Mouse (Mus musculus): ENCODE results near the gene Cactin. TPM values are rescaled to one million over a fixed set of nuclear protein-coding genes. Genes with fewer than 3 reads are reported as not detected.
A peak's percentile ranks its signal among the peaks of the same experiment; 100 is the strongest.

Gene Cactin
- polyA plus RNA-seq, 1 experiment = 18.2 TPM

DNA sequence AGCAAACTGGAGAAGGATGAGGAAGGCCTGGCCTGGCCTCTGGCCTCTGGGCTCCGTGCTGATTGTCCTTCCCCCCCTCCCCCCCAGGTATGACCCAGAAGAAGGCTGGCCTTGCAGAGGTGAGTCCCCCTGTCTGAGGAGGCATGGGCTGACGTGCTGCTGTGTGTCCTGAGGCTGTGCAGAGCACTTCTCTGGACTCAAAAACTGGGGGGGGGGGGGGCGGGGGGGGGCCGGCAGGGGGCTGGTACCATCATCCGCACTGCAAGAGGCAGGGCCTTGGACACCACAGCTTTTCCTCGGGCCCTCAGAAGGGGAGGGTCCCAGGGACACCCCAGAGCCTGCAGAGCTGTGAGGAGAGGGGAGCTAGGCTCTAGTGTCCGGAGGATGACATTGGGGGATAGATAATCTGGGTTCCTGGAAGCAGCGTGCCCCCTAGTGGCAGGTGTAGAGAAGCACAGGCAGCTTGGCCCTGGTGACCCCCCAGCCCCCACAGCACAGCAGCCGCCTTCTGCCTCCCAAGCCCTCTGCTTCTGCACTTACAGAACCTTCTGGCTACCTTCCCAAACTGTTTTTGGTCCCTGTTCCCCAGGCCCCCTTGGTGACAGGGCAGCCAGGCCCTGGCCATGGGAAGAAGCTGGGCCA, 16.2 kb upstream of the Cactin start:
- Histone ChIP-seq H3K9me3 (replicated peaks; ENCODE audit: control insufficient read depth, insufficient read depth, low read length, poor library complexity, severe bottlenecking) (no peaks in the 10 kb centered on the region), H3K4me3 (ENCODE audit: low read depth, low read length) (no peak overlapping the region), H3K27ac (ENCODE audit: insufficient read depth, low read length) (no peak overlapping the region), H3K36me3 (ENCODE audit: control insufficient read depth, insufficient read depth, low read length, poor library complexity, severe bottlenecking) (no peaks in the 10 kb centered on the region), H3K4me1 (ENCODE audit: control insufficient read depth, insufficient read depth, low read length) (no peaks in the 10 kb centered on the region), H3K27me3 (ENCODE audit: control insufficient read depth, insufficient read depth, low read length, poor library complexity, severe bottlenecking) (no peaks in the 10 kb centered on the region), H3K9ac (ENCODE audit: low read depth, poor library complexity, severe bottlenecking) (no peak overlapping the region)
- TF ChIP-seq EP300 (IDR thresholded peaks at IDR 0.05; ENCODE audit: insufficient read depth, low read depth, low read length) = peak; percentile 27; the same call in 1 of the 2 replicates
- no peak for TF ChIP-seq POLR2A (IDR thresholded peaks at IDR 0.05; ENCODE audit: insufficient read depth, low read length)
- peak; percentile 91 for TF ChIP-seq CTCF (IDR thresholded peaks at IDR 0.05; ENCODE audit: low read depth, low read length)

DNA sequence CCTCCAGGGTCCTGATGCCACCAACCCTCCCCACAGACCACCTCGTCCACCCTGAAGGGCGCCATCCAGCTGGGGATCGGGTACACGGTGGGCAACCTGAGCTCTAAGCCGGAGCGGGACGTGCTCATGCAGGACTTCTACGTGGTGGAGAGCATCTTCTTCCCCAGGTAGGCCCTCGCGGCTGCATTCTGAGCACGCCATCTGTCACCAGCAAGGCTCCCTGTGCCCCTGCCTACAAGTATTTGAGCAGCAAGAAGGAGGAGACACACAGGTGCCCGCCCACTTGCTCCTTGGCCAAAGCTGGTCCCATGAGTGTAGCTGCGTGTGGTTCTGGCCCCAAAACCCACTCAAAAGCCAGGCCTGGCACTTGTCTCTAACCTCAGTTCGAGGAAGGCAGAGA, 15.2 kb upstream of the Cactin start:
- Histone ChIP-seq H3K9ac (ENCODE audit: low read depth, poor library complexity, severe bottlenecking) (no peak overlapping the region), H3K36me3 (ENCODE audit: control insufficient read depth, insufficient read depth, low read length, poor library complexity, severe bottlenecking) (no peaks in the 10 kb centered on the region), H3K4me1 (ENCODE audit: control insufficient read depth, insufficient read depth, low read length) (no peaks in the 10 kb centered on the region), H3K27ac (ENCODE audit: insufficient read depth, low read length) (no peak overlapping the region), H3K27me3 (ENCODE audit: control insufficient read depth, insufficient read depth, low read length, poor library complexity, severe bottlenecking) (no peaks in the 10 kb centered on the region), H3K4me3 (ENCODE audit: low read depth, low read length) (no peak overlapping the region), H3K9me3 (replicated peaks; ENCODE audit: control insufficient read depth, insufficient read depth, low read length, poor library complexity, severe bottlenecking) (no peaks in the 10 kb centered on the region)
- no peak for TF ChIP-seq CTCF (IDR thresholded peaks at IDR 0.05; ENCODE audit: low read depth, low read length)
- TF ChIP-seq POLR2A (IDR thresholded peaks at IDR 0.05; ENCODE audit: insufficient read depth, low read length) = no peak
- no peak for TF ChIP-seq EP300 (IDR thresholded peaks at IDR 0.05; ENCODE audit: insufficient read depth, low read depth, low read length)

- H3K27me3 ChIP-seq (ENCODE audit: control insufficient read depth, insufficient read depth, low read length, poor library complexity, severe bottlenecking) = no peaks in the 10 kb centered on the region
- no peak overlapping the region for H3K9ac ChIP-seq (ENCODE audit: low read depth, poor library complexity, severe bottlenecking)
- H3K27ac ChIP-seq (ENCODE audit: insufficient read depth, low read length) = no peak overlapping the region
- no peaks in the 10 kb centered on the region for H3K9me3 ChIP-seq (replicated peaks; ENCODE audit: control insufficient read depth, insufficient read depth, low read length, poor library complexity, severe bottlenecking)
- no peak overlapping the region for H3K4me3 ChIP-seq (ENCODE audit: low read depth, low read length)
- H3K4me1 ChIP-seq (ENCODE audit: control insufficient read depth, insufficient read depth, low read length) = no peaks in the 10 kb centered on the region
- TF ChIP-seq EP300 (IDR thresholded peaks at IDR 0.05; ENCODE audit: insufficient read depth, low read depth, low read length) = no peak
- TF ChIP-seq POLR2A (IDR thresholded peaks at IDR 0.05; ENCODE audit: insufficient read depth, low read length) = no peak
- no peak for TF ChIP-seq CTCF (IDR thresholded peaks at IDR 0.05; ENCODE audit: low read depth, low read length)
- no peaks in the 10 kb centered on the region; the same call in 1 of the 2 replicates for H3K36me3 ChIP-seq (ENCODE audit: control insufficient read depth, insufficient read depth, low read length, poor library complexity, severe bottlenecking)
These were observed 14.7 kb upstream of the Cactin start for GRCm38 (mm10) chr10:81306173-81306668.

- TF ChIP-seq CTCF (IDR thresholded peaks at IDR 0.05; ENCODE audit: low read depth, low read length) = no peak
- no peak for TF ChIP-seq EP300 (IDR thresholded peaks at IDR 0.05; ENCODE audit: insufficient read depth, low read depth, low read length)
- TF ChIP-seq POLR2A (IDR thresholded peaks at IDR 0.05; ENCODE audit: insufficient read depth, low read length) = no peak
- no peak overlapping the region for H3K27ac ChIP-seq (ENCODE audit: insufficient read depth, low read length)
- H3K36me3 ChIP-seq (ENCODE audit: control insufficient read depth, insufficient read depth, low read length, poor library complexity, severe bottlenecking) = no peaks in the 10 kb centered on the region; the same call in 1 of the 2 replicates
- no peaks in the 10 kb centered on the region for H3K4me1 ChIP-seq (ENCODE audit: control insufficient read depth, insufficient read depth, low read length)
- H3K27me3 ChIP-seq (ENCODE audit: control insufficient read depth, insufficient read depth, low read length, poor library complexity, severe bottlenecking) = no peaks in the 10 kb centered on the region
- no peak overlapping the region for H3K9ac ChIP-seq (ENCODE audit: low read depth, poor library complexity, severe bottlenecking)
- no peaks in the 10 kb centered on the region for H3K9me3 ChIP-seq (replicated peaks; ENCODE audit: control insufficient read depth, insufficient read depth, low read length, poor library complexity, severe bottlenecking)
- H3K4me3 ChIP-seq (ENCODE audit: low read depth, low read length) = no peak overlapping the region
These were observed 13.8 kb upstream of the Cactin start for GRCm38 (mm10) chr10:81306837-81307682.

DNA sequence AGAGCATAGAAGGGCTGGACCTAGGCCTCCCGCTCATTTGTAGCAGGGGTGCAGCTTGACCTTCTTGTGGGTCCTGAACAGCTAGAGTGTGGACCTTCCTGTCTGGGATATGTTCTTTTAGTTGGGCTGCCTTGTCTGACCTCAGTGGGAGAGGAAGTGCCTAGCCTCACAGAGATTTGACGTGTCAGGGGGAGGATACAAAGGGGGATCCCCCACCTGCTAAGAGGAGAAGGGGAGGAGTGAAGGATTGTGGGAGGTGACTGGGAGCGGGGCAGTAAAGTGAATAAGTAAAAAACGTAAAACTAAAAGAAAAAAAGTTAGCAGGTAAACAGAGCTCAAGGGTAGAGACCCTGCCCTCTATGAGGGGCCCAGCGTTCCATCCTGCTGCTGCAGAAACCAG, 11.3 kb upstream of the Cactin start:
- no peaks in the 10 kb centered on the region for H3K4me1 ChIP-seq (ENCODE audit: control insufficient read depth, insufficient read depth, low read length)
- H3K4me3 ChIP-seq (ENCODE audit: low read depth, low read length) = no peak overlapping the region
- no peaks in the 10 kb centered on the region for H3K27me3 ChIP-seq (ENCODE audit: control insufficient read depth, insufficient read depth, low read length, poor library complexity, severe bottlenecking)
- H3K9ac ChIP-seq (ENCODE audit: low read depth, poor library complexity, severe bottlenecking) = no peak overlapping the region
- TF ChIP-seq POLR2A (IDR thresholded peaks at IDR 0.05; ENCODE audit: insufficient read depth, low read length) (no peak), EP300 (IDR thresholded peaks at IDR 0.05; ENCODE audit: insufficient read depth, low read depth, low read length) (no peak), CTCF (IDR thresholded peaks at IDR 0.05; ENCODE audit: low read depth, low read length) (no peak)
- no peaks in the 10 kb centered on the region for H3K9me3 ChIP-seq (replicated peaks; ENCODE audit: control insufficient read depth, insufficient read depth, low read length, poor library complexity, severe bottlenecking)
- H3K27ac ChIP-seq (ENCODE audit: insufficient read depth, low read length) = no peak overlapping the region
- H3K36me3 ChIP-seq (ENCODE audit: control insufficient read depth, insufficient read depth, low read length, poor library complexity, severe bottlenecking) = no peaks in the 10 kb centered on the region; the same call in 1 of the 2 replicates

Measured in ES-Bruce4 (cell line).